Mouse (Mus musculus) liver, postnatal 0 days (tissue): ENCODE measurements at regions not wholly inside any gene's neighbourhood (a gene's known extent, or its start where the extent isn't known, plus 50 kb on each side); places are given as distances from the start of the nearest gene placed in this dataset.

Source experiments
- ATAC-seq: fragments of 200-750 bp; cut with Nextera tagmentation; 2 replicates; pipeline ENCODE4 v1.8.0; 2017; ENCODE audit warnings: mild to moderate bottlenecking, moderate library complexity
- DNase-seq: peaks from one replicate; pipeline ENCODE4 v3.0.0-alpha.2; 2016
- H3K27ac ChIP-seq: fragments of 300-500 bp; sonication (generic); 2 replicates; pipeline ENCODE4 v1.5.1; 2014; ENCODE audit warnings: antibody characterized with exemption, moderate library complexity, mild to moderate bottlenecking, low read depth
- H3K27me3 ChIP-seq: fragments of 300-500 bp; sonication (generic); 2 replicates; pipeline ENCODE4 v1.6.1; 2014; ENCODE audit warnings: low read length, control low read depth, mixed read lengths; ENCODE audit not compliant: insufficient read depth
- H3K36me3 ChIP-seq: fragments of 300-500 bp; sonication (generic); replicated peaks from 2 replicates; pipeline ENCODE4 v1.6.1; 2014; ENCODE audit warnings: mild to moderate bottlenecking, control low read depth, low read length, moderate library complexity, mixed read lengths; ENCODE audit not compliant: insufficient read depth
- H3K4me1 ChIP-seq: fragments of 300-500 bp; sonication (generic); 2 replicates; pipeline ENCODE4 v1.6.1; 2014; ENCODE audit warnings: antibody characterized with exemption, mild to moderate bottlenecking, control low read depth; ENCODE audit not compliant: insufficient read depth
- H3K4me2 ChIP-seq: fragments of 300-500 bp; sonication (generic); 2 replicates; pipeline ENCODE4 v1.6.1; 2014; ENCODE audit warnings: low read depth, mild to moderate bottlenecking, low read length, moderate library complexity, mixed read lengths
- H3K4me3 ChIP-seq: fragments of 300-500 bp; sonication (generic); 2 replicates; pipeline ENCODE4 v1.5.1; 2014; ENCODE audit warnings: low read depth, low read length
- H3K9ac ChIP-seq: fragments of 300-500 bp; sonication (generic); replicated peaks from 2 replicates; pipeline ENCODE4 v1.6.1; 2014; ENCODE audit warnings: mild to moderate bottlenecking, moderate library complexity
- H3K9me3 ChIP-seq: fragments of 300-500 bp; sonication (generic); 2 replicates; pipeline ENCODE4 v1.6.1; 2016; ENCODE audit warnings: mild to moderate bottlenecking, control low read depth, low read length, mixed read lengths
- CTCF ChIP-seq: sonication (generic); IDR thresholded peaks from 2 replicates; pipeline ENCODE4 v1.5.1; 2016; ENCODE audit warnings: antibody characterized with exemption, low read depth
- EP300 ChIP-seq: IDR thresholded peaks from 2 replicates; pipeline ENCODE4 v1.6.1; 2016; ENCODE audit warnings: antibody characterized with exemption, low read depth, mild to moderate bottlenecking
- WGBS: fragments of 180-500 bp; shearing (Covaris S2); extraction: QIAGEN DNeasy Blood & Tissue Kit; methylation state at CpG from one replicate; pipeline ENCODE4 v1.1.7; 2014; ENCODE audit not compliant: insufficient replicate concordance; 5-methylcytosine and 5-hydroxymethylcytosine counted together

DNA sequence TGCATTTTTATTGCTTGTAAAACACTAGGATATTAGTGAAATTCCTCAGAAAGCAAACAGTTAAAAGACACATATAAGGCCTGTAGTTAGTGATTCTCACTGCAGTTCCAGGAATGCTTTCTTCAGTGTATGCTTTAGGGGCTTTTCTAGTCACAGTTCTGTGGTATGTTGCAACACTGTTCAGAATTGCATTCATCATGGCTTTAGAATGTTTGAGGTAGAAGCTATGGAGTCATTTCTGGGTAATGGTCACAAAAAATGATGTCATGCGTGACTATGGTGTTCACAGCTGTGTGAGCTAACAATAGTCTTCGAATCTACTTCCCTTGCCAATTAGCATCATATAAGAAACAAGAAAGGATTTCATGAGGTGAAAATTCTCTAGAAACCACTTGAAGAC lies 69.0 kb upstream of the Nrxn1 start:
- H3K4me2 ChIP-seq: no peak overlapping the region
- ATAC-seq: no peak
- WGBS: 67% methylated on average over 2 of the region's 2 CpGs

More for the DNA sequence above, 69.0 kb upstream of the Nrxn1 start:
- H3K9ac ChIP-seq: no peak overlapping the region
- H3K4me1 ChIP-seq: no peaks in the 10 kb centered on the region
- DNase-seq: no peak
- H3K27me3 ChIP-seq: no peaks in the 10 kb centered on the region
- H3K27ac ChIP-seq: no peak overlapping the region
- no peak for TF ChIP-seq CTCF
- no peak for TF ChIP-seq EP300
- H3K9me3 ChIP-seq: no peaks in the 10 kb centered on the region
- no peaks in the 10 kb centered on the region for H3K36me3 ChIP-seq
- H3K4me3 ChIP-seq: no peak overlapping the region
